Mouse (Mus musculus): ENCODE results near the gene Gm29609.
A peak's percentile ranks its signal among the peaks of the same experiment; 100 is the strongest.

The Gm29609 gene

GRCm38 (mm10) chr5:31198170-31198569 is 18.5 kb upstream of the Gm29609 start:
- no peak for DNase-seq (ENCODE audit: low spot score in 2 of 2)

- no peak for DNase-seq (ENCODE audit: low spot score in 2 of 2)
Measured at GRCm38 (mm10) chr5:31197072-31197471, 17.4 kb upstream of the Gm29609 start.

GRCm38 (mm10) chr5:31196207-31196606 is 16.5 kb upstream of the Gm29609 start:
- no peak for DNase-seq (ENCODE audit: low spot score in 2 of 2)

GRCm38 (mm10) chr5:31195671-31196070 is 16.0 kb upstream of the Gm29609 start:
- DNase-seq (ENCODE audit: low spot score in 2 of 2) = no peak

DNA sequence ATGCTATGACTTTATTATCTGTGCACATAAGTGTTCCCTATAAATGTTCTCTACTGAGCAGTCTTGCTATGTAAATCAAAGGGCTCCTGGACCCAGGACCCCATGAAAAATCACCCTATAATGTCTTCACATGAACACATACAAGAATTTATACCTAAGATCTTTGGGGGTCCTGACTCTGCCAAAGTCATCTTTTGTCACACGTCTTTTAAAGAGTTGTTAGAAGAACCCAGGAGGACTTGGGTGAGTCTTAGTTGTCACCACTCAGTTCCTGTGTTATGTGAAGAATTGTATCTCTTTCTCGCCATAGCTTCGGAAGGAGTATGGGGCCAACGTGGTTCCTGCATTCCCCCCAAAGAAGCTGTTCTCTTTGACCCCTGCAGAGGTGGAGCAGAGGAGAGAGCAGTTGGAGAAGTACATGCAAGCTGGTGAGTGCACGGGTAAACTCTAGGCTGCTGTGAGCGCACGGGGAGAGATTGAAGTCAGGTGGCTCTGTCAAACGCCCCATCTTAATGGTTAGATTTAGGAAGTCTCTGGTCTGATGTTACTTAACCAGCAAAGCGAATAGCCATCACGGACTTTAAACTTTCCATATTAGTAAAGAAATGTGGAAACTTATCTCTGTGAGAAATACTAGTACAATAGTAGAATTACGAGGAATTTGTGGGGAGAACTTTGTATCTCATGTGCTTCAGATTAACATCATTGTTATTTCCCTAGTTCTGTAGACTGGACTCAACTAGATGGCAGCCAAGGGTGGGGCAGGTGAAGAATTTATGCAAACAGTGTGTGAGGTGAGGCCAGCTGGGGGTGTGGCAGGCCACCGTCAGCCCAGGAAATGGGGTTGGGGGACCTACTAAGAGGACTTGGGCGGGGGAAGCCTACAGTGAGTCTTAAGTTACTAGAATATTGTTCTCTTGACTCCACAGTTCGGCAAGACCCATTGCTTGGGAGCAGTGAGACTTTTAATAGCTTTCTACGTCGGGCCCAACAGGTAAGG is 15.1 kb upstream of the Gm29609 start:
- DNase-seq (ENCODE audit: low spot score in 2 of 2) = no peak

DNA sequence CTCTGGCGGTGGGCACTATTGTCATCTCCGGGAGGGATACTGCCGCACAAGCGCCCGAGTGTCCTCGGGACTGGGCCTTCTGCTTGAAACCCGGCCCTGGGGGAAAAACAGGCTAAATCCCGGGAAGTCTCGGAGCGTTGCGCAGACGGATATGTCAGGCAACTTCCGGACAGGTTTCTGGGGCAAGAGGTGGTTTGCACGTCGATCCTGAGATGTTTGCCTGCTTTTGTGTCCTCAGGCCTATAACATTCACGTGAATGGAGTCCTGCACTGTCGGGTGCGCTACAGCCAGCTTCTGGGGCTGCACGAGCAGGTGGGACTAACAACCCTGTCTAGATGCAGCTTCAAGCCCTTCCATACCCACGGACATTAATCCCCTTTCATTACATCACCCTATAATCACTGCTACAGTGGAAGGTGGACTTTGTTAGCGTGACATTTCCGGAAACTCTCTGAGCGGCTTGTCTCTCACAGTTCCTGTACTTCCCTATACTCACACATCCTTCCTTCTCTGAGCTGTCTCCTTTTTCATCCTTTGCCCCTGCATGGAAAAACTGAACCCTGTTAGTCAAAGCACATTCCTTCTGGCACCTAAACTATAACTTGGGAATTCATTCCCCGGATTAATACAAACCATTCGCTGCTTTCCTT is 14.0 kb upstream of the Gm29609 start:
- DNase-seq (ENCODE audit: low spot score in 2 of 2) = no peak

DNA sequence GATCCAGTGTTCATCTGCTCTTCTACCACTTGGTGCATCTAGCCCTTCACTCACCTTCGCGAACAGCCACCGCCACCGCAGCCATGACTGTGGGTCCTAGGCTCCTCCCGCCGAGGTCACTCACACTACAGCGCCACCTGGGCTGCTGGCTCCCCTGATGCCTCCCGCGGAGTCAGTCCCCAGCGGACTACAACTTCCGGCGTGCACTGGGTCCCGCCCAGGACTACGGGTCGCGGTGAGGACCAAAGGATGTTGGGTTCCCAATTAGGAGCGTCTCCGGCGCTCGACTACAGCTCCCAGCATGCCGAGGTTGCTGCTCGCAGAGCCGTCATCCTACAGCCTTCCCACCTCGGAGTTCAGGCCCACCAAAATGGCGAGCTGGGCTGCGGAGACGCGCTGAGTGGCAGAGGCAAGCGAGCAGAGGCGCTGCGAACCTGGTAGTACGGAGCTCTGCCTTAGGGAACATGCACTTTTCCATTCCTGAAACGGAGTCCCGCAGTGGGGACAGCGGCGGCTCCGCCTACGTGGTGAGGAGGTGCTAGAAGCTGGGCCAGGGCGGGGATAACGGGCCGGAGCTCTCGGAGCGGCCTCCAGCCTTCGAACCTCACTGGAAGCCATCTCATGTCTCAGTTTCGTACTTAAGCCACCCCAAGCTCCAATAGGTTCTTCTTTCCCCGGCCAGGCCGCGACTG is 13.4 kb upstream of the Gm29609 start, which contains the start of the genes Snx17 and Eif2b4:
Gene Snx17, plus strand, starts transcription at position 289 of the 692 bp plus-strand sequence.
Gene Eif2b4, minus strand, starts transcription at position 492 of the 692 bp plus-strand sequence.
- peak; percentile 100 for DNase-seq (ENCODE audit: low spot score in 2 of 2)

- DNase-seq (ENCODE audit: low spot score in 2 of 2) = no peak
Measured at GRCm38 (mm10) chr5:31192045-31192938, 12.6 kb upstream of the Gm29609 start.

DNA sequence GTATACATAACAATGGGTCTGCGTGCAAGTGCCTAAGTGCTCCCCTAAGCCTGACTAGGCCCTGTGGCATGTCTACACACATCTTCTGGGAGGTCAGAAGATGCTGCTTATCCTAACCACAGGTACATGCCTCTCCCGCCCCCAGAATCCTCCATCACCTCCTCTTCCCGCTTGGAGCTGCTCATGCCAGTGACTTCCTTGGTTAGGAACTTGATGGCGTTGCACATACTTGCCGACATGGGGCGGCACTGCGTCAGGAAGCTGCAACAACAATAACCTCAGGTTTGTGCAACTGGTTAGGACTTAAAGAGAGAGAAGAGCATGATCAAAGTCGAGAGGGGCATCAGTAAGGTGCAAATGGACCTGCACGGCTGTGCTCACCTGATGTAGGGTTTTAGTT is 10.5 kb upstream of the Gm29609 start:
- DNase-seq (ENCODE audit: low spot score in 2 of 2) = no peak

DNA sequence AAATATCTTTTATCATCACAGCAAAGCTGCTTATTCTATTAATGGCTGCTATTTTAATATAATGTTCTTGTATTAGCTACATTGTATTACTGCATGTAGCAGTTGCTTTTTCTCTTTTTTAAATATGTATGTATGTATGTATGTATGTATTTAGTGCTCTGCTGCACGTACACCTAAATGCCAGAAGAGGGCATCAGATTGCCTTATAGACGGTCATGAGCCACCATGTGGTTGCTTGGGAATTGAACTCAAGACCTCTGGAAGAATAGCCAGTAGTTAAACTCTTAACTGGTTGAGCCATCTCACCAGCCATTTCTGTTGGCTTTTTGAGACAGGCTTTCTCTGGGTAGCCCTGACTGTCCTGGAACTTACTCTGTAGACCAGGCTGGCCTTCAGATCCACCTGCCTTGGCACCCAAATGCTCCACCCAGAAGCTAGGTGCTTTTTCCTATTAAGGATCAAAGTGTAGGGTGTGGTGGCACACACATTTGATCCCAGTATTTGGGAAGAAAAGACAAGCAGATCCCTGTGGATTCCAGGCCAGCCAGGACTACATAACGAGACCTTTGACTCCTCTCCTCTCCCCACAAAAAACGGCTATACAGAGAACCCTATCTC is 8.6 kb upstream of the Gm29609 start:
- DNase-seq (ENCODE audit: low spot score in 2 of 2) = no peak

- no peak for DNase-seq (ENCODE audit: low spot score in 2 of 2)
Measured at GRCm38 (mm10) chr5:31183678-31184077, 4.0 kb upstream of the Gm29609 start.

GRCm38 (mm10) chr5:31181183-31181770 is 1.6 kb upstream of the Gm29609 start:
- no peak for DNase-seq (ENCODE audit: low spot score in 2 of 2)

DNA sequence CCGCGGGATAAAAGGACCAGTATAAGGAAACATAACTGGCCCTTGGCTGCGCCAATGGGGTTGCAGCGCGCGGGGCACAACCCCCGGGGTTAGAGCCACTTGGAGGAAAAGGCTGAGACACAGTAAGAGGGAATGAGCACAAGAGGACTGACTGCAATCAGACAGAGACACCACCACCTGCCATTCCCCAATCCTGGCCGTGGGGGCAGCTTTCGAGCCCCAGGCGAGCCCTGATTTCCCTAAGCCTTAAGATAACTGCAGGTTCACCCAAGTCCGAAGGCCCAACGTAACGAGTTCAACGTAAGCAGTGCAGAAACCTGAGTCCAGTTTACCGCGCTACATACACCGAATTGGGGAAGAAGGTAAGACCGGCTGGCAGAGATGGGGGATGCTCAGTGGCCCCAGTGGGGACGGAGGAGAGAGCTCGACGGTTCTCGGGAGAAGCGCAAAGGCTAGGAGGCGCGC is 378 bp downstream of the Gm29609 start:
- no peak for DNase-seq (ENCODE audit: low spot score in 2 of 2)

DNA sequence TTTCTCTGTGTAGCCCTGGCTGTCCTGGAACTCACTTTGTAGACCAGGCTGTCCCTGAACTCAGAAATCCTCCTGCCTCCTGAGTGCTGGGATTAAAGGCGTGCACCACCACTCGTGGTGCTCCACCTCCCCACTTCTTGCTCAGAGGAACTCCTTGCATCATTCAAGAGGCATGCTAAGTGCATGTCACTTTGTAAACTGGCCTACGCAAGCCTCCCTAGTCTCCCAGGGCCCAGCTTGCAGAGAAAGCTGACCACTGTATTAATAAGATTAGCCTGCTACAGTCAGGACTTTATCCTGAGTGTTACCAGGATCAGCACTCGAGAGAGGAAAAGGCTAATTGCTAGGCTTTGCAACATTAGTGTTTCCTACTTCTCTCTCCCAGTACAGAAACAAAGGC is 11.1 kb downstream of the Gm29609 start:
- DNase-seq (ENCODE audit: low spot score in 2 of 2) = no peak

DNA sequence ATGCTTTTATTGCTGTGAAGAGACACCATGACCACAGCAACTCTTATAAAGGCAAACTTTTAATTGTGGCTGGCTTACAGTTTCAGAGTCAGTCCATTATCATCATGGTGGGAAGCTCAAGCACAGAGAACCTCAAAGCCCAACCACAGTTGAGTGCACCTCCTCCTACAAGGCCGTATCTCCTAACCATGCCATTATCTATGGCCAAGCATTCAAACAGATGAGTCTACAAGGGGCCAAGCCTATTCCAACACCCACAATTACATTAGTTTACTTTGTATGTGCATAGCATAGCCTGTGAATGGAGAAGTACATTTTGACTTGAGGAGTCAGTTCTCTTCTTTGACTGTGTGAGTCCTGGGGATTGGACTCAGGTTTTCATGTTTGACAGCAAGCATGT is 14.8 kb downstream of the Gm29609 start:
- DNase-seq (ENCODE audit: low spot score in 2 of 2) = no peak

DNA sequence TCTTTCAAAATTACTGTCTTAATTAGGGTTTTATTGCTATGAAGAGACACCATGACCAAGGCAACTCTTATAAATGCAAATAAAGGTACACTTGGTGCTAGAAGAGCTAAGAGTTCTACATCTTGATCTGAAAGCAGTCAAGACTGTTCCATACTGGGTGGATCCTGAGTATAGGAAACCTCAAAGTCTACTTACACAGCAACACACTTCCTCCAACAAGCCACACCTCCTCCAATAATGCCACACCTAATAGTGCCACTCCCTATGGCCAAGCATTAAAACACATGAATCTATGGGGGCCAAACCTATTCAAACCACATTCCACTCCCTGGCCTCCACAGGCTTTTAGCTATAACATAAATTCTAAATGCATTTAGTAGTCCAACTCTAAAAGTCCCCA is 17.2 kb downstream of the Gm29609 start:
- no peak for DNase-seq (ENCODE audit: low spot score in 2 of 2)

DNA sequence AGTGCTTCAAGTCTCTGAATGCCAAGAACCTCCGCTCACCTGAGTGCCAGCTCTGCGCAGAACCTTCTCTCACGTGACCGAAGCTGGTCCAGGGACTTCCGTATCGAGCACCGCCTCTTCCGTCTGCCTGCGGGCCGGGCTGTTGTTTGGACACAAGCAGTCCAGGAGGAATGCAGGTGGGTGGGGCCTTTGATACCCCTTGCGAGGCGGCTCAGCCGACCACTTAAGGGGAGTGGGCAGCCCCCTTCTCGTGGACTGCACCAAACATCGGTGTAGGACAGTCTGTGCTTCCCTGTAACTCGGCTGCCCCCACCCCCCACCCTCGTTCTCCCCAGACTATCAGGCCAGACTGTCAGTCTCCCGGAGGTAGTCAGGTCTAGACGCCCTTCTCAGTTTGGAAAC is 25.6 kb downstream of the Gm29609 start, which contains the start of gene Mpv17:
Gene Mpv17, minus strand, starts transcription at position 100 of the 402 bp plus-strand sequence.
- DNase-seq (ENCODE audit: low spot score in 2 of 2) = peak; percentile 81 to 87

- peak in 1 of 2 experiments; percentile 20 for DNase-seq (ENCODE audit: low spot score in 2 of 2)
Measured at GRCm38 (mm10) chr5:31153516-31154151, 26.1 kb downstream of the Gm29609 start.

DNA sequence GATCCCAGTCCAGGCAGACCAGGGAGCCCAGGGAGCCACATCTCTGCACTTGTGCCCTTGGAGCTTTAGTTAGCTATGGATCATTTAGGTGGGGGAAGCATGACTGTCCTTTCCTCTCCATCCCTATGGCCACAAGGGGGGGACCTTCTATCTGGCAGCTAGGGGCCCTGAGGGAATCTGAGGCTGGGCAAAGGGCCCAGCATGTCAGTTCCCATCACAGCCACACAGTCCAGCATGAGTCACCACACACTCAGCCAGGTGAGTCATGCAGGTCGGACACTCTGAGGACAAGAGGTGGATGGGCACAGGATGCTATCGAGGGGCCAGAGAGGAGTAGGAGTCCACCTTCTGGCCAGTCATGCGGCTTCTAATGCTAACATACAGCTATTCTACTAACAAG is 28.0 kb downstream of the Gm29609 start:
- no peak for DNase-seq (ENCODE audit: low spot score in 2 of 2)

DNA sequence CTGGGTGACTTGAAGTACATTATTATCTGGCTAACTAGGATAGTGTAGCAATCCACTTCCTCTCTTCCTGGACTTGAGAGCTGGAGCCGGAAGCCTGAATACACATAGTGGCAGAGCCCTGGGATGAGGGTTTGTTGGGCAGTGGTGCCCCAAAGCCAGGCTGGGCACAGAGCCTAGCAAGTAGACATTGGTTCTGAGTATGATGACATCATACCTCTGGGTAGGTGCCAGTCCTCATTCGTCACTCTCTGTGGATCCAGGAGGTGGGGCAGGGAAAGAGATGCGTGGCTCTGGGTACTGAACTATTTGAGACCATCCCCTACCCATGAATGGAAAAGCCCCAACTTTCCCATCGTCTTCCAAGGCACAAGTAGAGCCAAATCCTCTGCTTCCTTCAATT is 29.9 kb downstream of the Gm29609 start:
- DNase-seq (ENCODE audit: low spot score in 2 of 2) = no peak
